Mouse (Mus musculus) myocyte (in vitro differentiated cells): ENCODE measurements around the gene Gdf1. TPM values are rescaled to one million over a fixed set of nuclear protein-coding genes. Genes with fewer than 3 reads are reported as not detected.

Source experiments
- H3K27me3 ChIP-seq: one replicate; pipeline ENCODE4 v1.6.1; 2011; ENCODE audit not compliant: control insufficient read depth, insufficient read depth, insufficient read length
- H3K36me3 ChIP-seq: one replicate; pipeline ENCODE4 v1.6.1; 2011; ENCODE audit not compliant: control insufficient read depth, insufficient read depth
- H3K4me2 ChIP-seq: one replicate; pipeline ENCODE4 v1.6.1; 2011; ENCODE audit warnings: low read depth, control low read depth
- H3K4me3 ChIP-seq: one replicate; pipeline ENCODE4 v1.5.1; 2011; ENCODE audit warnings: mild to moderate bottlenecking, control low read depth, moderate library complexity
- H3K79me2 ChIP-seq: one replicate; pipeline ENCODE4 v1.6.1; 2011; ENCODE audit not compliant: control insufficient read depth, insufficient read depth
- H3ac ChIP-seq: one replicate; pipeline ENCODE4 v1.6.1; 2011; ENCODE audit not compliant: control insufficient read depth, insufficient read length
- CEBPB ChIP-seq: IDR thresholded peaks from 2 replicates; pipeline ENCODE4 v1.6.1; 2011; ENCODE audit warnings: mild to moderate bottlenecking, moderate library complexity; ENCODE audit not compliant: poor library complexity, insufficient read depth, severe bottlenecking
- E2F4 ChIP-seq: IDR thresholded peaks from one replicate; pipeline ENCODE4 v1.6.1; 2011; ENCODE audit warnings: mild to moderate bottlenecking, control low read depth, moderate library complexity; ENCODE audit not compliant: insufficient read depth
- MAX ChIP-seq: IDR thresholded peaks from one replicate; pipeline ENCODE4 v1.6.1; 2011; ENCODE audit warnings: low read depth, mild to moderate bottlenecking, control low read depth
- MYOD1 ChIP-seq, 3 experiments: IDR thresholded peaks; one replicate each; pipeline ENCODE4 v1.6.1; 2011; ENCODE audit warnings: control low read depth in 2 of 3, low read depth in 2 of 3, mild to moderate bottlenecking in 2 of 3, moderate library complexity in 1 of 3; ENCODE audit not compliant: insufficient read length in 2 of 3, control insufficient read depth in 1 of 3
- MYOG ChIP-seq, 3 experiments: IDR thresholded peaks; one replicate each; pipeline ENCODE4 v1.6.1; 2011; ENCODE audit warnings: control low read depth in 2 of 3, low read depth in 2 of 3, mild to moderate bottlenecking in 2 of 3; ENCODE audit not compliant: insufficient read length in 2 of 3, control insufficient read depth in 1 of 3, insufficient read depth in 1 of 3
- POLR2A ChIP-seq: IDR thresholded peaks from one replicate; pipeline ENCODE4 v1.6.1; 2011; ENCODE audit warnings: low read depth, mild to moderate bottlenecking, control low read depth, moderate library complexity; ENCODE audit not compliant: insufficient read length
- POLR2AphosphoS2 ChIP-seq: IDR thresholded peaks from one replicate; pipeline ENCODE4 v1.6.1; 2011; ENCODE audit warnings: low read depth, control low read depth; ENCODE audit not compliant: insufficient read length
- REST ChIP-seq: IDR thresholded peaks from one replicate; pipeline ENCODE4 v1.6.1; 2011; ENCODE audit warnings: mild to moderate bottlenecking, control low read depth, moderate library complexity; ENCODE audit not compliant: insufficient read depth, insufficient read length
- SRF ChIP-seq: IDR thresholded peaks from one replicate; pipeline ENCODE4 v1.6.1; 2011; ENCODE audit warnings: low read depth; ENCODE audit not compliant: control insufficient read depth, insufficient read length
- TCF12 ChIP-seq: IDR thresholded peaks from one replicate; pipeline ENCODE4 v1.6.1; 2011; ENCODE audit warnings: mild to moderate bottlenecking, control low read depth; ENCODE audit not compliant: poor library complexity, insufficient read depth, severe bottlenecking
- TCF3 ChIP-seq: IDR thresholded peaks from one replicate; pipeline ENCODE4 v1.6.1; 2011; ENCODE audit warnings: low read depth, control low read depth; ENCODE audit not compliant: insufficient read length
- USF1 ChIP-seq: IDR thresholded peaks from one replicate; pipeline ENCODE4 v1.6.1; 2011; ENCODE audit warnings: low read depth, mild to moderate bottlenecking, control low read depth, moderate library complexity
- polyA plus RNA-seq: library from polyadenylated mRNA; unstranded; fragments of >200 nt; fragmentation: generic; extraction: Trizol; gene quantifications from one replicate; pipeline ENCODE4 v1.2.1, GENCODE M21; 2012; ENCODE audit warnings: missing spikeins

Gdf1 gene
- polyA plus RNA-seq, 1 experiment: 2.6 TPM

DNA sequence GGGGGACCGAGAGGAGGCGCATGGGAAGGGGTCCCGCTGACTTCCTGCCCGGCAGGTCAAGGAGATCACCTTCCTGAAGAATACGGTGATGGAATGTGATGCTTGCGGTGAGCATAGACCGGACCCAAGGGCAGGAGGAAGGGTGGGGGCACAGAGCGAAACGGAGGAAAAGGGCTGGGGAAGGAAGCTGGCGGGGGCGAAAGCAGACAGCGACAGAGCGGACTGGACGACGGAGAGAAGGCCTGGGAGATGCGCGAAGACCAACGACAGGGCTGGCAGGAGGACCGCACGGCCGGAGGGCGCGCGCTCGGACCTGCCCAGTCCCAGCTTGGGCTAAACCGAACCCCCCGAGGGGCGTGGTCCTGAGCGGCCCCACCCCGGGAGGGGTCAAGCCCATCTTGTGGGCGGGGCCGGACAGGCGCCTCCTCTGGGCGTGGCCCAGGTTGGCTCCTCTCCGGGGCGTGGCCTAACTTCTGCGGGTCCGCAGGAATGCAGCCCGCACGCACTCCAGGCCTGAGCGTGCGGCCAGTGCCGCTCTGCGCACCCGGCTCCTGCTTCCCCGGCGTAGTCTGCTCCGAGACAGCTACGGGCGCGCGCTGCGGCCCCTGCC, 44.8 kb downstream of the Gdf1 start:
- Histone ChIP-seq H3K79me2 (no peaks in the 10 kb centered on the region), H3K4me2 (peak overlapping the region; percentile 86), H3K27me3 (peaks cover 44% of the 10 kb centered on the region), H3K4me3 (peak overlapping the region; percentile 8), H3ac (no peak overlapping the region), H3K36me3 (no peaks in the 10 kb centered on the region)
- TF ChIP-seq POLR2A (peak; percentile 56), MAX (no peak)

DNA sequence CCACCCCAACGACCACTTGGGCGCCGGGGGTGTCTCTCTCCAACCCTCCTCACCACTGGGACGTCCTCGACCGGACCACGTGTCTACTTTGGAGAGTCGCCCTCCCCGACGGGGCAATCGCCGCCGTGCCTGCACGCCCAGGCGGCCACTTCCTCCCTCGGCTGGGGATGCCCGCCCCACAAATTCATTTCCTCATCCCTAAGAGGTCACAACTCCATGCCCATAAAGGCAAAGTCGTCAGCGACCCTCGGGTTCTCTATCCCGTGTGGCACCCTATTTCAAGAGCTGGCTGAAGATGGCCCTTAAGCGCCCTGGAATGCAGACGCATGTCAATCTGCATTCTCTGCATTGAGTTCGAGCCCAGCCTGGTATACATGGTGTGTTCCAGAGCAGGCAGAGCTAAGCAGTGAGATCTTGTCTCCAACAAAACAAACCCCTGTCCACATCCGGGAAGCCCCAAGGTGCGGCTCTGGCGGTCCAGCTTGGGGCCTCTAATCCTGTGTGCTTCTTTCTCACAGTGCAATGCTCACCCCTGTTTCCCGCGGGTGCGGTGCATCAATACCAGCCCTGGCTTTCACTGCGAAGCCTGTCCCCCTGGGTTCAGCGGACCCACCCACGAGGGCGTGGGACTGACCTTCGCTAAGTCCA, 45.7 kb downstream of the Gdf1 start:
- TF ChIP-seq USF1 (no peak), SRF (no peak), MAX (no peak), MYOG (IDR thresholded peaks at IDR 0.05; ENCODE audit: control insufficient read depth in 1 of 3, insufficient read depth in 1 of 3, insufficient read length in 2 of 3, low read depth in 2 of 3) (no peak), POLR2AphosphoS2 (no peak), TCF3 (no peak), TCF12 (no peak), E2F4 (no peak), MYOD1 (IDR thresholded peaks at IDR 0.05; ENCODE audit: control insufficient read depth in 1 of 3, insufficient read length in 2 of 3, low read depth in 2 of 3) (no peak), CEBPB (no peak), POLR2A (no peak), REST (no peak)
- H3K36me3 ChIP-seq: no peaks in the 10 kb centered on the region
- H3K4me2 ChIP-seq: no peak overlapping the region
- H3K79me2 ChIP-seq: no peaks in the 10 kb centered on the region
- H3ac ChIP-seq: no peak overlapping the region
- peaks cover 44% of the 10 kb centered on the region for H3K27me3 ChIP-seq
- H3K4me3 ChIP-seq: no peak overlapping the region

DNA sequence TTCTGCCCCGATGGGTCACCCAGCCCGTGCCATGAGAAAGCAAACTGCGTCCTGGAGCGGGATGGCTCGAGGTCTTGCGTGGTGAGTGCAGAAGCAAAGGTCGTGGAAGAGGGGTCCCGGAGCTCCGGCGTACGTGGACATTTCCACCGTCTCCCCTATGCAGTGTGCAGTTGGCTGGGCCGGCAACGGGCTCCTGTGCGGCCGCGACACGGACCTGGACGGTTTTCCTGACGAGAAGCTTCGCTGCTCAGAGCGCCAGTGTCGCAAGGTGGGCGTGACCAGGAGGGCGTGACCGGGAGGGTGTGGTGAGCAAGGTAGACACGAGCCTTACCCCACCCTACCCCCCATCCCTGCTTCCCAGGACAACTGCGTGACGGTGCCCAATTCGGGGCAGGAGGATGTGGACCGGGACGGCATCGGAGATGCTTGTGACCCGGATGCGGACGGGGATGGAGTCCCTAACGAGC, 46.7 kb downstream of the Gdf1 start:
- TF ChIP-seq E2F4 (no peak), SRF (no peak), MYOD1 (IDR thresholded peaks at IDR 0.05; ENCODE audit: control insufficient read depth in 1 of 3, insufficient read length in 2 of 3, low read depth in 2 of 3) (no peak), POLR2A (no peak), MYOG (IDR thresholded peaks at IDR 0.05; ENCODE audit: control insufficient read depth in 1 of 3, insufficient read depth in 1 of 3, insufficient read length in 2 of 3, low read depth in 2 of 3) (no peak), USF1 (no peak), POLR2AphosphoS2 (no peak), TCF3 (no peak), MAX (no peak), CEBPB (no peak), TCF12 (no peak), REST (no peak)
- Histone ChIP-seq H3ac (no peak overlapping the region), H3K36me3 (no peaks in the 10 kb centered on the region), H3K4me3 (no peak overlapping the region), H3K27me3 (peaks cover 44% of the 10 kb centered on the region), H3K79me2 (no peaks in the 10 kb centered on the region), H3K4me2 (no peak overlapping the region)

DNA sequence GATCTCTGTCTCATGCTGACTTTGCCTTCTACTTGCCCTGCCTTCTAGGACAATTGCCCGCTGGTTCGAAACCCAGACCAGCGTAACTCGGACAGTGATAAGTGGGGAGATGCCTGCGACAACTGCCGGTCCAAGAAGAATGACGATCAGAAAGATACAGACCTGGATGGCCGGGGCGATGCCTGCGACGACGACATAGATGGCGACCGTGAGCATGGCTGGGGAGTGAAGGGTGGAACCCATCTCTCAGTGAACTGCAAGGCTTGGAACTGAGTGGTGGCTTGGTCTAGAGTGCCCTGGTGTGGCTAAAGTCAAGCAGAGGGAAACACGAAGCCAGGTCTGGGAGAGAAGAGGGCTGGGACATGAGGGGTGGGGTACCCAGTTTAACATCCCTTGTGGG, 47.4 kb downstream of the Gdf1 start:
- Histone ChIP-seq H3K4me3 (no peak overlapping the region), H3K36me3 (no peaks in the 10 kb centered on the region), H3K27me3 (peaks cover 43% of the 10 kb centered on the region), H3K79me2 (no peaks in the 10 kb centered on the region), H3ac (no peak overlapping the region), H3K4me2 (no peak overlapping the region)
- TF ChIP-seq POLR2AphosphoS2 (no peak), REST (no peak), MAX (no peak), TCF12 (no peak), POLR2A (no peak), MYOG (IDR thresholded peaks at IDR 0.05; ENCODE audit: control insufficient read depth in 1 of 3, insufficient read depth in 1 of 3, insufficient read length in 2 of 3, low read depth in 2 of 3) (no peak), USF1 (no peak)

DNA sequence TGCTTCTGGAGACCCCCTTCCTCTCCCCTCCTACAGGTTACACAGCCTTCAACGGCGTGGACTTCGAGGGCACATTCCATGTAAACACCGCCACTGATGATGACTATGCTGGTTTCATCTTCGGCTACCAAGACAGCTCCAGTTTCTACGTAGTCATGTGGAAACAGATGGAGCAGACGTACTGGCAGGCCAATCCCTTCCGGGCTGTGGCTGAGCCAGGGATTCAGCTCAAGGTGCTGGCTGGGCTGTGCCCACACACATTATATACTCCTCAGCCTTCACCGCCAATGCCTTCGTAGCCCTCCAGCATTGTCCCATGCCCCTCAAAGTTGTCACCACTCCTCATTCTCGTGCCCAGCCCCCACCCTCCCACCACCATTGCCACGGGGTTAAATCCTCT, 50.5 kb downstream of the Gdf1 start:
- Histone ChIP-seq H3K27me3 (peaks cover 17% of the 10 kb centered on the region), H3K4me2 (no peak overlapping the region), H3ac (no peak overlapping the region), H3K4me3 (no peak overlapping the region), H3K36me3 (no peaks in the 10 kb centered on the region), H3K79me2 (no peaks in the 10 kb centered on the region)
- TF ChIP-seq CEBPB: no peak
- TF ChIP-seq MYOG (IDR thresholded peaks at IDR 0.05; ENCODE audit: control insufficient read depth in 1 of 3, insufficient read depth in 1 of 3, insufficient read length in 2 of 3, low read depth in 2 of 3): no peak
- no peak for TF ChIP-seq POLR2A
- TF ChIP-seq USF1: no peak
- no peak for TF ChIP-seq TCF3
- no peak for TF ChIP-seq E2F4
- no peak for TF ChIP-seq POLR2AphosphoS2
- no peak for TF ChIP-seq TCF12
- no peak for TF ChIP-seq MAX
- no peak for TF ChIP-seq MYOD1 (IDR thresholded peaks at IDR 0.05; ENCODE audit: control insufficient read depth in 1 of 3, insufficient read length in 2 of 3, low read depth in 2 of 3)
